Mouse (Mus musculus) leukemia stem cell, adult 10-12 weeks (primary cell): ENCODE results near the gene Hivep2. TPM values are rescaled to one million over a fixed set of nuclear protein-coding genes. Genes with fewer than 3 reads are reported as not detected.

Source experiments
- polyA plus RNA-seq: library from polyadenylated mRNA; stranded (reverse); fragments of >175 nt; gene quantifications from 2 replicates; pipeline ENCODE4 v1.2.3, GENCODE M21; 2012; ENCODE audit warnings: low replicate concordance

The Hivep2 gene
- 0.78 and 1.8 TPM in 2 replicates for polyA plus RNA-seq

GRCm38 (mm10) chr10:13965974-13966829 lies at the start of gene Hivep2:
TSS of gene Hivep2 (plus strand) at chr10:13966075.

Other genes with a start within 250 kb of the Hivep2 start
- 10.1 and 14.1 TPM in 2 replicates for gene Aig1, start 97.1 kb upstream of the Hivep2 start, polyA plus RNA-seq